Mouse (Mus musculus): ENCODE measurements around the gene 4930555G01Rik.
"Not testable (repeated sequence)": the region's sequence is repeated elsewhere in the genome, so short reads cannot be mapped to it uniquely, and the experiment has no call there.

Gene 4930555G01Rik

DNA sequence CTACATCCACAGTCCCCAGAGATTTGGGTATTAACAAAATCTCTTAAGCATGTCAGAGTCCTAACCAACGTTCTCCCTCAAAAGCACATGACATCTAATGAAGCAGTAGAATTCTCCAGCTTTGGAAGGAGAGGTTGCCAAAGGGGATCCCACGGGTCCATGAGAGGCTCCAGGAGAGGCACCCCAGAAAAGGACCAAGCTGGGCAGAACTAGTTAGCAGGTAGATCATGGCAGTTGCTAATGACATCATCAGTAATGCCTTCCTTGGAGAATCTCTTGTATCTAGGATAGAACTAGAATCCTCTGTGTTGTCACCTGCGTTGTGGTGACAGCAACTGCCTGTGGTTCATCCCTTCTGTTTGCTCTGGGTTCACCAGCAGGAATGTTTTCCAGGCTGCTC is at the start of gene 4930555G01Rik:
4930555G01Rik (plus strand) TSS at position 301 of the 400 bp plus-strand sequence.
- in situ Hi-C loops (cut with MboI, MseI): not testable (repeated sequence)

DNA sequence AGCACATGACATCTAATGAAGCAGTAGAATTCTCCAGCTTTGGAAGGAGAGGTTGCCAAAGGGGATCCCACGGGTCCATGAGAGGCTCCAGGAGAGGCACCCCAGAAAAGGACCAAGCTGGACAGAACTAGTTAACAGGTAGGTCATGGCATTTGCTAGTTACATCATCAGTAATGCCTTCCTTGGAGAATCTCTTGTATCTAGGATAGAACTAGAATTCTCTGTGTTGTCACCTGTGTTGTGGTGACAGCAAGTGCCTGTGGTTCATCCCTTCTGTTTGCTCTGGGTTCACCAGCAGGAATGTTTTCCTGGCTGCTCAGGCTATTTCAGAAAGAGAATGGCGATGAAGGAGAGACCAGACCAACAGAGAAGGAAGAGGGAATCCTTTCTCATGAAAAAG is 34.8 kb upstream of the 4930555G01Rik start, which contains the start of gene Gm3298:
Gm3298 (plus strand) TSS at position 301 of the 400 bp plus-strand sequence.
- in situ Hi-C loops (cut with MboI, MseI): loop anchor here (25.0 kb wide), 1 partner anchor 922 kb away; no protein-coding TSS in a partner anchor

GRCm38 (mm10) chr14:5070611-5071490 is 20.4 kb downstream of the 4930555G01Rik start, which contains the start of gene Gm8281:
Gene Gm8281, plus strand, starts transcription at chr14:5071040.
- in situ Hi-C loops (cut with MboI, MseI): not testable (repeated sequence)
